Mouse (Mus musculus) hindbrain, embryonic 16.5 days (tissue): ENCODE data around the gene Cacnb4. TPM values are rescaled to one million over a fixed set of nuclear protein-coding genes. Genes with fewer than 3 reads are reported as not detected.

Experiments
- ATAC-seq: fragments of 200-750 bp; cut with Nextera tagmentation; 2 replicates; pipeline ENCODE4 v1.8.0; 2017; ENCODE audit warnings: moderate TSS enrichment, moderate library complexity
- H3K27ac ChIP-seq: fragments of 300-500 bp; sonication (generic); 2 replicates; pipeline ENCODE4 v1.5.1; 2014; ENCODE audit warnings: low read depth, mild to moderate bottlenecking, control low read depth, low read length, moderate library complexity
- H3K27me3 ChIP-seq: fragments of 300-500 bp; sonication (generic); replicated peaks from 2 replicates; pipeline ENCODE4 v1.6.1; 2014; ENCODE audit warnings: low read length; ENCODE audit not compliant: control insufficient read depth, insufficient read depth
- H3K36me3 ChIP-seq: fragments of 300-500 bp; sonication (generic); 2 replicates; pipeline ENCODE4 v1.6.1; 2014; ENCODE audit warnings: mild to moderate bottlenecking, low read length, moderate library complexity, mixed read lengths; ENCODE audit not compliant: control insufficient read depth, insufficient read depth
- H3K4me1 ChIP-seq: fragments of 300-500 bp; sonication (generic); 2 replicates; pipeline ENCODE4 v1.6.1; 2014; ENCODE audit warnings: low read depth, low read length; ENCODE audit not compliant: control insufficient read depth, insufficient read depth
- H3K4me2 ChIP-seq: fragments of 300-500 bp; sonication (generic); 2 replicates; pipeline ENCODE4 v1.6.1; 2014; ENCODE audit warnings: mild to moderate bottlenecking, low read length, control low read depth, moderate library complexity
- H3K4me3 ChIP-seq: fragments of 300-500 bp; sonication (generic); 2 replicates; pipeline ENCODE4 v1.5.1; 2014; ENCODE audit warnings: mild to moderate bottlenecking, low read length, control low read depth, moderate library complexity
- H3K9ac ChIP-seq: fragments of 300-500 bp; sonication (generic); 2 replicates; pipeline ENCODE4 v1.6.1; 2014; ENCODE audit warnings: low read depth, mild to moderate bottlenecking, control low read depth, low read length, moderate library complexity
- H3K9me3 ChIP-seq: fragments of 300-500 bp; sonication (generic); 2 replicates; pipeline ENCODE4 v1.6.1; 2014; ENCODE audit warnings: mild to moderate bottlenecking, low read length, moderate library complexity; ENCODE audit not compliant: control insufficient read depth
- WGBS: fragments of 180-500 bp; shearing (Covaris S2); extraction: QIAGEN DNeasy Blood & Tissue Kit; methylation state at CpG from one replicate; pipeline ENCODE4 v1.1.7; 2014; 5-methylcytosine and 5-hydroxymethylcytosine counted together
- polyA plus RNA-seq: library from polyadenylated mRNA; unstranded; fragments of >200 nt; fragmentation: Nextera tagmentation; extraction: Ambion mirVana; gene quantifications from 2 replicates; pipeline ENCODE4 v1.2.1, GENCODE M21; 2015

The Cacnb4 gene
- polyA plus RNA-seq, 1 experiment from 2014 or later, result 13.9 TPM

- Histone ChIP-seq H3K9me3 (no peaks in the 10 kb centered on the region), H3K27ac (no peak overlapping the region), H3K9ac (no peak overlapping the region), H3K4me1 (no peaks in the 10 kb centered on the region), H3K4me2 (no peak overlapping the region), H3K27me3 (no peaks in the 10 kb centered on the region), H3K36me3 (no peaks in the 10 kb centered on the region), H3K4me3 (no peak overlapping the region)
- WGBS, result 88% methylated on average over 6 of the region's 6 CpGs
- ATAC-seq, result no peak
Measured at GRCm38 (mm10) chr2:52572221-52572620, 104.4 kb downstream of the Cacnb4 start.

- Histone ChIP-seq H3K4me1 (no peaks in the 10 kb centered on the region), H3K4me2 (no peak overlapping the region), H3K9ac (no peak overlapping the region), H3K27me3 (no peaks in the 10 kb centered on the region), H3K9me3 (no peaks in the 10 kb centered on the region), H3K36me3 (no peaks in the 10 kb centered on the region), H3K27ac (no peak overlapping the region), H3K4me3 (no peak overlapping the region)
- no peak for ATAC-seq
- 81% methylated on average over 13 of the region's 13 CpGs for WGBS
Measured at GRCm38 (mm10) chr2:52571339-52571968, 105.2 kb downstream of the Cacnb4 start.

- Histone ChIP-seq H3K4me3 (no peak overlapping the region), H3K27ac (no peak overlapping the region), H3K4me1 (no peaks in the 10 kb centered on the region), H3K36me3 (no peaks in the 10 kb centered on the region), H3K9ac (no peak overlapping the region), H3K9me3 (no peaks in the 10 kb centered on the region), H3K4me2 (no peak overlapping the region), H3K27me3 (no peaks in the 10 kb centered on the region)
- no peak for ATAC-seq
- 87% methylated on average over 5 of the region's 5 CpGs for WGBS
Measured at GRCm38 (mm10) chr2:52570781-52571180, 105.8 kb downstream of the Cacnb4 start.

GRCm38 (mm10) chr2:52570171-52570570 lies 106.5 kb downstream of the Cacnb4 start:
- Histone ChIP-seq H3K36me3 (no peaks in the 10 kb centered on the region), H3K4me3 (no peak overlapping the region), H3K27me3 (no peaks in the 10 kb centered on the region), H3K9ac (no peak overlapping the region), H3K4me1 (no peaks in the 10 kb centered on the region), H3K4me2 (no peak overlapping the region), H3K9me3 (no peaks in the 10 kb centered on the region), H3K27ac (no peak overlapping the region)
- no peak for ATAC-seq
- 89% methylated on average over 11 of the region's 11 CpGs for WGBS

GRCm38 (mm10) chr2:52568131-52568530 lies 108.5 kb downstream of the Cacnb4 start:
- H3K36me3 ChIP-seq, result no peaks in the 10 kb centered on the region
- no peak overlapping the region for H3K27ac ChIP-seq
- ATAC-seq, result no peak
- H3K9ac ChIP-seq, result no peak overlapping the region
- H3K4me1 ChIP-seq, result no peaks in the 10 kb centered on the region
- H3K27me3 ChIP-seq, result no peaks in the 10 kb centered on the region
- H3K4me3 ChIP-seq, result no peak overlapping the region
- H3K9me3 ChIP-seq, result no peaks in the 10 kb centered on the region
- WGBS, result 82% methylated on average over 3 of the region's 3 CpGs
- H3K4me2 ChIP-seq, result no peak overlapping the region

- no peaks in the 10 kb centered on the region for H3K27me3 ChIP-seq
- H3K4me1 ChIP-seq, result no peaks in the 10 kb centered on the region
- no peak for ATAC-seq
- H3K27ac ChIP-seq, result no peak overlapping the region
- no peak overlapping the region for H3K4me3 ChIP-seq
- H3K4me2 ChIP-seq, result no peak overlapping the region
- WGBS, result 63% methylated on average over 3 of the region's 3 CpGs
- H3K9ac ChIP-seq, result no peak overlapping the region
- no peaks in the 10 kb centered on the region for H3K9me3 ChIP-seq
- no peaks in the 10 kb centered on the region for H3K36me3 ChIP-seq
Measured at GRCm38 (mm10) chr2:52567421-52567820, 109.2 kb downstream of the Cacnb4 start.

GRCm38 (mm10) chr2:52563277-52563676 lies 113.4 kb downstream of the Cacnb4 start:
- no peak overlapping the region for H3K4me2 ChIP-seq
- no peaks in the 10 kb centered on the region for H3K9me3 ChIP-seq
- H3K36me3 ChIP-seq, result no peaks in the 10 kb centered on the region
- WGBS, result 90% methylated on average over 5 of the region's 5 CpGs
- no peaks in the 10 kb centered on the region for H3K27me3 ChIP-seq
- no peak overlapping the region for H3K27ac ChIP-seq
- ATAC-seq, result no peak
- H3K4me3 ChIP-seq, result no peak overlapping the region
- H3K4me1 ChIP-seq, result peaks cover 5% of the 10 kb centered on the region; the same call in 1 of the 2 replicates
- H3K9ac ChIP-seq, result no peak overlapping the region

GRCm38 (mm10) chr2:52562356-52562755 lies 114.3 kb downstream of the Cacnb4 start:
- no peak for ATAC-seq
- 87% methylated on average over 3 of the region's 3 CpGs for WGBS
- no peaks in the 10 kb centered on the region for H3K36me3 ChIP-seq
- H3K27ac ChIP-seq, result no peak overlapping the region
- H3K27me3 ChIP-seq, result no peaks in the 10 kb centered on the region
- H3K9ac ChIP-seq, result no peak overlapping the region
- H3K4me2 ChIP-seq, result no peak overlapping the region
- H3K9me3 ChIP-seq, result no peaks in the 10 kb centered on the region
- no peak overlapping the region for H3K4me3 ChIP-seq
- peaks cover 5% of the 10 kb centered on the region; the same call in 1 of the 2 replicates for H3K4me1 ChIP-seq

GRCm38 (mm10) chr2:52561137-52561536 lies 115.5 kb downstream of the Cacnb4 start:
- 86% methylated on average over 7 of the region's 7 CpGs for WGBS
- Histone ChIP-seq H3K4me3 (no peak overlapping the region), H3K36me3 (no peaks in the 10 kb centered on the region), H3K4me1 (peaks cover 10% of the 10 kb centered on the region), H3K27me3 (no peaks in the 10 kb centered on the region), H3K9me3 (no peaks in the 10 kb centered on the region), H3K27ac (no peak overlapping the region), H3K4me2 (no peak overlapping the region), H3K9ac (no peak overlapping the region)
- ATAC-seq, result no peak
